Mouse (Mus musculus) lung, adult 2 months (tissue): ENCODE measurements around the gene Sema4a.

ENCODE experiments used
- CTCF ChIP-seq: fragments of 200-500 bp; IDR thresholded peaks from 2 replicates; pipeline ENCODE4 v1.5.1; 2011; ENCODE audit warnings: mild to moderate bottlenecking, low read length, control low read depth; ENCODE audit not compliant: insufficient read depth
- POLR2A ChIP-seq: fragments of 200-500 bp; IDR thresholded peaks from 2 replicates; pipeline ENCODE4 v1.6.1; 2011; ENCODE audit warnings: low read depth, mild to moderate bottlenecking, control low read depth, low read length, borderline replicate concordance; ENCODE audit errors: extremely low read depth

DNA sequence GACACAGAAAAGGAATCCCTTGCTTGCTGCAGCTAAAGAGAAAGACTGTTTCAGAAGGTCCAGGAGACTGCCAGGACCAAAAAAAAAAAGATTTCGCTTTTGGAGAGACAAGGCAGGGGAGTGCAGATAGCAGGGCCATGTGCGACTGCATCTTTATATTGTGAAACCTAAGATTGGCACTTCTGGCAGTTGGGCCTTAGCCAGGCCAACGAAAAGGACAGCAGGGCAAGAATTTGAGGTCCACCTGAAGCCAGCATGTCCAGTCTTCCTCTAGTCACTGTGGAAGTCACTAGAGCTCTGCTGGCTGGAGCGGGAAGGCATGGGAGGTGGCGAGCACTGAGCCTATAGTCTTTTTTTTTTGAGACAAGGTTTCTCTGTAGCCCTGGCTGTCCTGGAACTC lies 52.0 kb downstream of the Sema4a start:
- no peak for TF ChIP-seq POLR2A
- no peak for TF ChIP-seq CTCF
